Mouse (Mus musculus) spleen, postnatal 4 days (tissue): ENCODE measurements at regions not wholly inside any gene's neighbourhood (a gene's known extent, or its start where the extent isn't known, plus 50 kb on each side); places are given as distances from the start of the nearest gene placed in this dataset.

ENCODE experiments used
- DNase-seq, 2 experiments: peaks; one replicate each; pipeline ENCODE4 v3.0.0; 2022; ENCODE audit warnings: low spot score in 2 of 2

DNA sequence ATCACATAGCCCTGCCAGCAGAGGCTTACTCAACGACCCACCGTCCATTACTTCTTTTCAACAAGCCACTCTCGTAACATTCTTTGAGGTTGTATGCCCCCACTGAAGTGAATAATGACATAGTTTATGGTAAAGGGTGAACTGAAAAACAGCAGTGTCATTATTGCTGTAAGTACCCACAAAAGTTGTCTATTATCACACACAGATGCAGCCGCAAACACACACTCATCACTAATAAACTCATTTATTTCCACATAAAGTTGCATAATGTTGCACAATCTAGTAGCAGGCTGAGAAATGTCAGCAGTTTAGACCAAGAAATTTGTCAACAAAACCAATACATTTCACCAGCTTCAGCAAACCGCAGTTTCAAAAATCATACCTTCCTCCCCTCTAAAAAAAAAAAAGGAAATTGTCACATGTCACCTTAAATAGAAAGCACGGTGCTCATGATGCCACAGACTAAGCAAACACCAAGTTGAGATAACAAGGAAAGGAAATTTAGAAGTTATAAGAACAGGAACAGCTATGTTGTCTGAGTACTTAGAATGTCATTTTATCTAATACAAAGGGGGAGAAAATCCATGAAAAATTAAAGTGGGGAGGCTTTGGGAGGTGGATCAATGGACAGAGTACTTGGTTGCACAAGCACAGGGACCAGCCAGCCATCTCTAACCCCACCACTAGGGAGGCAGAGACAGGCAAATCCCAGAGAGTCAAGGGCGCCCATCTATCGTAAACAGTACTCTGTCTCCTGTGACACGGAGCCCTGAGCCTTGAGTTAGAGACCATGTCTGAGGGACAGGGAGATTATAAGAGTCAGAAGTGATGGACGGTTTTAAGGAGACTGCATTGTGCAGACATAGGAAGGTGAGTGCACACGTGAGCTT, 195.9 kb downstream of the Hlx start:
- DNase-seq, result no peak

DNA sequence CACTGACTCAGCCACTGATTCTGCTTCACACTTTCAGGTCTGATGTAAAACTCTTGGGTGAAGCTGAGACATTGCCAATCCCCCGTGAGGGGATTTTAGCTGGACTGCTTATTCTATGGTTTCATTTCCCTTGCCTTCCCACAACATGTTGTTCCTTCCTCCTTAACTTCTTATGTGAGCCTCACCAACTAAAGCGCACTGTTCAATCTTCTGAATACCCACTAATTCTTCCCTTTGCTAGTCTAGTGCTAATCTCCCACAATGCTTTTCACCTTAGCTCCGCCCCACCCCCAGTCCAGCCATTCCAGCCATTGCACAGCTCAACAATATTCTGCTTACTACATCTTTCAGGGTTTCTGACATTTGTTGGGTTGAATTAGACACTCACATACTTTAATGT, 196.7 kb downstream of the Hlx start:
- DNase-seq, result no peak

DNA sequence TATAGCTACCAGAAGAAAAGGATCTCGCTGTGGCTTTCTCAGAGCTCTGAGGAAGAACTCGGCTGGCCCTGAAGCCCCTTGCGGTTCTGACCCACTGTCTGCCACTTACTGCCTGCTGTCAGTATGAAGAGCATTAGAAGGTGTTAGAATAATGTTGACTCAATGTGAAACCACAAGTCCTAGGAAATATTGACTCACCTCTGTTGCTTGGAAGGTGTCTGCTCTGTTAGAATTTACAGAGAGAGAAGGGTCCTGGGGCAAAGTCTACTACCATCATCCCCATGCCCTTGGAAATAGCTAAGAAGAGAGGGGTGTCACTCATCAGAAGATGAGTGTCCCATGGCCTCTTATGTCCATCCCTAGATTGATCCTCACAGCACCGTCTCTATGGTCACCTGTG, 197.9 kb downstream of the Hlx start:
- DNase-seq, result no peak

GRCm38 (mm10) chr1:184533870-184534269, 198.5 kb downstream of the Hlx start:
- DNase-seq, result no peak

- DNase-seq, result no peak
Observed at GRCm38 (mm10) chr1:184532488-184533055, 199.8 kb downstream of the Hlx start.

GRCm38 (mm10) chr1:184530606-184531320, 201.7 kb downstream of the Hlx start:
- no peak for DNase-seq

DNA sequence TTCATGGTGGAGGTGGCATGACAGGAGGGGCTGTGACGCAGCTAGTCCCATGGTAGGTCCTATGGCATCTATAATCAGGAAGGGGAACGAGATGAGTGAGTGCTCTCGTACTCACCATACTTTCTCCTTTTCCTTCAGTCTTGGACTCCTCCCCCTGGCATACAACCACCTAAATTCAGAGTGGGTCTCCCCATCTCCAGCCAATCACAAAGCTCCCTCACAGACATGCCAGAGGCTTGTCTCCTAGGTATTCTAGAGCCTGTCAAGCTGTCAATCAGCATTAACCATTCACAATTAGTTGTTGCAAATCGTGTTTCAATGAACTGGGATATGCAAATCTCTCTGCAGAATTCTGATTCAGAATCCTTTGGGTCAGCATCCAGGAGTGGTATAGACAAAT, 206.7 kb downstream of the Hlx start:
- no peak for DNase-seq

GRCm38 (mm10) chr1:184519551-184519950, 212.9 kb downstream of the Hlx start:
- DNase-seq, result no peak

DNA sequence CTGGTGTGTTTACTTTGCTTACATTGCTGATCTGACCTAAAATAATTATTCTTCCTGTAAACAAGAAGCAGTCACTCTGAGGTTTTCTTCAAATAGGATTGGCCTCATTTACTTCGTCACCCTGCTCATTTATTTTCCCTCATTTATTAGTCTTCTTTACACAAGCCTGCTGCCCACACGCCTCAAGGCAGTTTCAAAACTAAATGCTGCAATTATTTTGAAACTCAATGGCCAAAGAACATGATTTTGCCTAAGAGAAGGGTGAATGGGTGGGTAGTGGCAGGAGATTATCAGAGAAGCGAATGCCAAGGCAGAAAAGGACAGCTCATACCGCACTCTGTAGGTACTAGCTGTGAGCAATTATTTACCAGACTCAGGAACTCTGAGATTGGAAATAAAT, 227.8 kb downstream of the Hlx start:
- no peak for DNase-seq

DNA sequence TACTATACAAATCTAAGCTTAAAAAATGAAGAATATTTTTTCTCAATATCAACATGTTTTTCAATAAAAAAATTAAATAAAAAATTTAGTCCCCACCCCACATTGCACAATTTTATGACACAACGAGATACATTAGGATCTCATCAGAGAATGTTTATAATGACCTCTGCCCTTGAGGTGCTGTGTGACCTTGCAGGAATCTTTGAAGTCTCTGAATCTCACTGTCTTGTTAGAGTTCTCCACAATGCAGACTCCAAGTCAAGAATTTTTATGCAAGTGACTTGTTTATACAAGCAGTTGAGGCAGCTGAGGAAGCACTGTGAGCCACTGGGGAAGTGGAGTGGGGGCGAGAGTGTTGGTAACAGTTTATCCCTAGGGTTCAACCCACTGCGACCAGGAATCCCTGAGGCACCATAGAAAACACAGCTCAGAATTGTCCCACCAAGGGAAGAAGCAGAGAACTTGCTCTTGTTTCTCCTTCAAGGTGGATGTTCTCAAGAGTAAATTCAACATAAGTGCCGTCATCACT, 228.5 kb downstream of the Hlx start:
- no peak for DNase-seq

DNA sequence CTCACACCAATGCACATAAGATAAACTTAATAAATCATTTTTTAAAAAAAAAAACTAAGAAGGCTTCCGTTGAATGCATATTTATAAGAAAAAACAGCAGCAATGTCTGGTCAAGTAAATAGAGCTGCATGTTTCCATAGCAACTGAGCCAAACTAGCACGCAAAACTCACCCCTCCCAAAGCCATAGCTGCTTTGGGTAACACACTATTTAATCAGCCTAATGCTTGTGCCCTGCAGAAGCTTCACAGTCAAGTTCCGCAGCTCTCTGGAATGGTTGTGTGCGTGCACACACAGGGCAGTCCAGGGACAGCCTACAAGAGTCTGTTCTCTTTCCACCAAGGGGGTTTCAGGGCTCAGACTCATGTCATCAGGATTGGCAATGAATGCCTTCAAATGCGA, 231.7 kb downstream of the Hlx start:
- no peak for DNase-seq

DNA sequence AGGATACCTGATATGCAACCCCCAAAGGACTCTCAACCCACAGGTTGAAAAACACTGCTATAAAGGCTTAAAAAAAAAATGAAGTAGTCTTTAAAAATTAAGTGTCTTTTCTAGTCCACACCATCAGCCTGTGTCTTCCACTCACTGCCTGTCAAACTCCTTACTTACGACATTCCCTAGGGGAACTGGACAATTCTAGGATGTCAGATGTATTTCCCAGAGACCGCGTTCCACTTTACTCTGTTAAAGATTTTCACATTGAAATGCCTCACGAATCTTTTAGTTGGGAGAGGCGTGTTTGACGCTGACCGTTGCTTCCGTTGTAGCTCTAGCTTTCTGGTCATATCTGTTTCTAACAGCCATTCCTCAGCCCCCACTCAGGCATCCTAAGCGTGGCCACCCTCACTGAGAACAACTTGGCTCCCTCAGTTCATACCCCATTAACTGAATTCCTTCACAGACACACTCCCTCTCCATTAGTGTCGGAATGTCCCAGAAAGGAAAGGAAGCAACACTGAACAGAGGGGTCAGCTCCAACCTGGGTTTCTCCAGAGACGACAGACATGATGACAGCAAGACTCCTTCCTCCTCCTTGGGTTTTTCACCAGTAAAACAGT, 233.4 kb downstream of the Hlx start:
- DNase-seq, result no peak

DNA sequence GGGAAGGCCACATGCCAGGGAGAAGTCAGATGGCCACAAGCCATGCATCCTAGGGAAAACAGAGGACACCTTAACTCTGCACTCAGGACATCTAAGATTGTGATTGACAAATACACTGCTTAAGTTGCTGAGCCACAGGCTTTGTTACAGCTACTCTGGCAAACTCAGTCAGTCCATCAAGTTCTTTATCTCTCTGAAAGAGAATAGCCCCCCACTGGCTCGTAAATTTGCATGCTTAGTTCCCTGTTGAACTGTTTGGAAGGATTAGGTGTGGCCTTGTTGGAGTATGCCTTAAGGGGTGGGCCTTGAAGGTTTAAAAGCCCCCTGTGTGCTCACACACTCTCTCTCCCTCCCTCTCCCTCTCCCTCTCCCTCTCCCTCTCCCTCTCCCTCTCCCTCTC, 235.4 kb downstream of the Hlx start:
- no peak for DNase-seq

DNA sequence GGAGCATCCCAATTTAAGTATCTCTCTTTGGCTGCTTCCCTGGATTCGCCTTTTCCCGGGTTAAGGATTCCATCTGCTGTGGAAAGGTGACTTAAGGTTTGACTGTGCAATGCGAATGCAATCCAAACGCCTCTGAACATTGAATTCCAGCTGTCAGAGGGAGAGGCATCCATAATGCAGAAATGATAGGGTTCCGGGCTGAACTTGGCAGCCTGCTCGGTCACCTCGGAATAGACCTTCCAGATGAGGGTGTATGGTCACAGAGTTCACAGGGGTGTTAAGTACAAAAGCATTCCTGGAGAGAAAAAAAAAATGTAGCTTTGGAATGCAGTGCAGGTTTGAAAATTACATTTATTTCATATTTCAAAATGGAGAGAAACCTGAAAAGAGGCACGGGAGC, 238.6 kb downstream of the Hlx start:
- DNase-seq, result no peak

DNA sequence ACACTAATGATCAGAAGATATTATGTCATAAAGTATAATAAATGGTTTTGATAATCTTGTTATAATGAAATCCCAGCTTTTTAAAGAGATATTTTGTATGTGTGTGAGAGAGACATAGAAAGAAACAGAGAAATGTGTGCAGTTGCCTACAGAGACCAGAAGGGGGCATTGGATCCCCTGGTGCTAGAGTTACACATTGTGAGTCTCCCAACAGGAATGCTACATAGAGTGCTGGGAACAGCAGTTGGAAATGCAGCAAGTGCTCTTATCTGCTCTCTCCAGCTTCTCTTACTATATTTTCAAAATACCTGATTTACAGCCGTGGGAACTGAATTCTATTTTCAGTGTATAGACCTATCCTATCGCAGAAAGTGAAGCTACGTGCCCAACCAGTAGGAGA, 240.3 kb downstream of the Hlx start:
- no peak for DNase-seq

DNA sequence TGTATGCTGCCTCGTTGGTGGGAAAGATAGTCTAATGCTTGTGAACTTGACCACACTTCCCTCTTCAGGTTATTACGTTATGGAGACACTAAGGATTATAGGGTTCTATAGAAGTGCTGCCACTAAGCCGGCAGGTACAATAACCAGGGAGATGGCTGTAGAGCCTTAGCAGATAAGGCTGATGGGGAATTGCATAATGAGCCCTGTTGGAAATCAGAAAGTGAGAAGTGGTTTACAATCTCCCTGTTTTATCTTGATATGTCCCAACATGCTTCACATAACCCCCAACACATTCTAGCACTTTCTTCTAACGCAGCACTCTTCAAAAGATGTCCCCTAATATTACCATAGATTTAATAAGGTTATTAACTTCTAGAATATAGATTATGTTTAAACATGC, 241.2 kb downstream of the Hlx start:
- DNase-seq, result no peak

DNA sequence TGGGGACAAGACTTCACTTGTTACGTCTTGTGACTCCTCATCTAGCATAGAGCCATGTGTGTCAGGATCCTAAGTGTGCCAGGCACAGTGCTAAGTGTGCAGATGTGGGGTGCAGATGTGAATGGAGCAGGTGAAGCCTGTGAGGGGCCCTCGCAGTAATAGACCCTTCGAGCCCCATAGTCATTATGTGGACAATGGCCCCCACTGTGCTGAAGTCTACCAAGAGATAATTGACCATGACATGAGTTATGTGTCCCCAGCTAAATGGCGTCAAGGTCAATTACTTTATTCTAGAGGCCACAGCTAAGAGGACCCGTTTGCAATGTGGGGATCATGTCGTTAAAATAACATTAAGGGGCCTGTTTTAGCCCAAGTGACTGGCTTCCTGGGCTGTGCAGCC, 245.0 kb downstream of the Hlx start:
- DNase-seq, result no peak

DNA sequence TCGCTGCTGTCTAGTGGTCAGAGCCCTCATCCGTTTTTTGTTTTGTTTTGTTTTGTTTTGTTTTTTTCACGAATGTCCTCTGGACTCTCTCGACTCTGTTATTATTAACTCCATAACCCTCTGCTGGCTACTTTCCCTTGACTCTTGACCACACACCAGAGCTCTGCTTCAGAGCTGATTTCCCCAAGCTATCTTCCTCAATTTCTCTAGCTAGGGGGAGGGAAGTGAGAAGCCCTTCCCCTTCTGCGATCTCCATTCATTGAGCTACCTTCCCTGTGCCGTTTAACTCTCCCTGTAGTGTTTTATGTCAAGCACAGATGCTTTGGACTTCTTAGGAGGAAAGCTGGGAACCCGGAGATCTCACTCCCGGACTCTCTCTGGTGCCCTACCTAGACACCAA, 247.6 kb downstream of the Hlx start:
- DNase-seq, result no peak

DNA sequence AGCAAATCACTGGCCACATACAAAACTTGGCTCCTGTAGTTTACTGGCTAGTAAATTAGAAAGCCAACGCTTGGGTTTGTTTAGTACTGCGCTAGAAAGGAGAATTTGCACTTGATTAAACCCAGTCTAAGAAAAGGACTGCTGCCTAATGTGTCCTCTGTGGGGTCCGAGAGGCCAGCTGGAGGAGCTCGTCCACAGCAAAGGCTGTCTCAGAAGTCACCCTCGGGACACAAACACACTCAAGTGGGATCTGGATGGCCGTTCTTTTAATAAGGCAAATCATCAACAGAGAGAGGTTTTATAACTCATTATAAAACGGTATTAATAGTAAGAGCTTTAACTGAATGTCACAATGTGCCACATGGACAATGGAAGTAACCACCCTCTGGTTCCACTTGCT, 249.0 kb downstream of the Hlx start:
- DNase-seq, result no peak

DNA sequence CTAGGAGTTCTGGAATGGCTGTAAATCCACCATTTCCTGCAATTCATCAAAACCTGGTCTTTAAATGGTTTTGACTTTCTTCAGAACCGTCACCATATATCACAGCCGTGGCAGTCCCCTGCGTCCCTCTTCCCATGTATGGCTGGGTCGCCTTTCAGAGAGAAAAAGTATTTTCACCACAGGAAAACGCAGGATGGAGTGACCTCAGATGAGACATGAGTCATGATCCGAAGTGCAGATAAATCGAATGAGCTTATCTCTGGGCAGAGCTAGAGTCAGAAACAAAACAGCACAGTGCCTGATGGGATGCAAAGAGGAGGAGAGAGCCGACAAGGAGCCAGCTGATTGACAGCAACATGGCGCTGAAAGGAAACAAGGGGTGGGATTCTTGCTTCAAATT, 250.4 kb downstream of the Hlx start:
- DNase-seq, result no peak

GRCm38 (mm10) chr1:184480571-184481220, 251.7 kb downstream of the Hlx start:
- DNase-seq, result no peak

DNA sequence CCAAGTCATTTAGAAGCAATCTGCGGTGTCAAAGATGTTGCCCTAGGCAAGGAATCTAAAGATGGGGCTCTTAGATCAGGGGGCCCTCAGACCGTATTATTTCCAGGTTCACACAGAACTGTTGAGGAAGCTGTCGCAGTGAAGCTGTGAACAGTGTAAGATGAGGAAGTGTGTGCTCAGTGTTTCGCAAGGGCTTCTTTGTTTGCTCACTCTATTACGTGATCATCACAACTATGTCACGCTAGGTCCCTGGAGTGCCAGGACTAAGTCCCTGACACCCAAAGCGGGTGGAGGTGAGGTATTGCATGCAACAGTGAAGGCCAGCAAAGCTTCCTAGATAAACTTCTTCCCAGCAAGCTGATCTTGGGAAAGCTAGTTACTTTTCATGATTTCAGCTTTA, 254.4 kb downstream of the Hlx start:
- no peak for DNase-seq
